Mouse (Mus musculus): Measurements from ENCODE around the gene Gm3404.
"Not testable (repeated sequence)": the region's sequence is repeated elsewhere in the genome, so short reads cannot be mapped to it uniquely, and the experiment has no call there.

DNA sequence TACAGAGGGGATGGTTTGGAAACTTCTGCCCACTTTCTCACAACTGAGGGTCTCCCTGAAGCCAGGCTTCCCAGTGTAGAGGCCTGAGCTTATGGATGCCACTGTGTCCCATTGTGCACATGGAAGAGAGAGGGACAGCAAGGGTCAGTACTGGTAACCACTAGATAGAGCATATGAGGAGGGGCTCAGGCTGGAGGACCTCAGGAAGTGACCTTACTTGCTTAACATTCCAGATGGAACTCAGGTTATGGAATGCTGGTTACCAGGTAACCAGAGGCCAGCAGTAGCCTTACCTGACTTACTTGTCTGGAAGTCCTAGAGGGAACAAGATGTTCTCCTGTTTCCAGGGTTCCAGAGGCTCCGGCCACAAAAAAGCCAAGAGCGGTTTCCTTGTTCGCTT lies 43.9 kb upstream of the Gm3404 start, which contains the start of gene Gm6408:
- TF ChIP-seq POLR2A (IDR thresholded peaks at IDR 0.05; ENCODE audit: borderline replicate concordance, extremely low read depth, low read depth, low read length); CTCF (IDR thresholded peaks at IDR 0.05; ENCODE audit: insufficient read depth, low read length): not testable (repeated sequence)

All from lung, adult 2 months (tissue).